Mouse (Mus musculus): ENCODE data around the gene Cabp1.

- TF ChIP-seq EP300 (IDR thresholded peaks at IDR 0.05) (no peak), CTCF (IDR thresholded peaks at IDR 0.05) (no peak)
These were observed 33.5 kb downstream of the Cabp1 start for GRCm38 (mm10) chr5:115160655-115161054.
